Mouse (Mus musculus): ENCODE measurements around the gene Gm10837. TPM values are rescaled to one million over a fixed set of nuclear protein-coding genes. Genes with fewer than 3 reads are reported as not detected.
A peak's percentile ranks its signal among the peaks of the same experiment; 100 is the strongest.
"Not testable (repeated sequence)": the region's sequence is repeated elsewhere in the genome, so short reads cannot be mapped to it uniquely, and the experiment has no call there.

Gene Gm10837
- polyA plus RNA-seq, 1 experiment from 2014 or later: not detected

GRCm38 (mm10) chr14:122460226-122460625 is 30.2 kb upstream of the Gm10837 start:
- H3K4me2 ChIP-seq (ENCODE audit: low read depth, low read length): no peak overlapping the region
- peaks cover 12% of the 10 kb centered on the region for H3K4me1 ChIP-seq (ENCODE audit: insufficient read depth)
- ATAC-seq: no peak
- no peak for DNase-seq
- no peaks in the 10 kb centered on the region for H3K36me3 ChIP-seq (replicated peaks; ENCODE audit: insufficient read depth, low read length)
- H3K9ac ChIP-seq (replicated peaks): no peak overlapping the region
- H3K4me3 ChIP-seq (ENCODE audit: low read depth, low read length): no peak overlapping the region
- peaks cover 56% of the 10 kb centered on the region for H3K27me3 ChIP-seq (ENCODE audit: insufficient read depth, low read length)
- no peak overlapping the region for H3K27ac ChIP-seq (ENCODE audit: low read depth)
- TF ChIP-seq EP300 (IDR thresholded peaks at IDR 0.05; ENCODE audit: low read depth): no peak
- TF ChIP-seq CTCF (IDR thresholded peaks at IDR 0.05; ENCODE audit: low read depth): no peak
- H3K9me3 ChIP-seq (ENCODE audit: low read length): no peaks in the 10 kb centered on the region
- 56% methylated on average over 5 of the region's 5 CpGs for WGBS (ENCODE audit: insufficient replicate concordance)

DNA sequence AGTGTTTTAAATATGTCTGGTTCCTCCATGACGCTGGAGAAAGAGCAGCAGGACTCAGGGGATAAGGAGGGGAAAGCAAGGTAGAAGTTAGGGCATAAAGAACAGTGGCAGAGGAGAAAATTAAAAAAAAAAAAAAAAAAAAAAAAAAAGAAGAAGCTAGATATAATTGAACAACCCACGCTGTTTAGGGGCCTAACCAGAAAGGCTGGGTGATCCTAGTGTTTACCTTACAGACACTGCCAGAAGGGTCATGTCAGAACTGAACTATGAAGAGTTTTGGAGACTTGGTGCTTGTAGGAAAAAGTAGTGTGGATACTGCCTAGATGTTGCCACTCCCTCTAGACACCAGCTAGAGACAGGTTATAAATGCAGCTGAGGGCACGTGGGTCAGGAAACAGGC is 28.9 kb upstream of the Gm10837 start:
- Histone ChIP-seq H3K4me1 (ENCODE audit: insufficient read depth) (peaks cover 12% of the 10 kb centered on the region), H3K9ac (replicated peaks) (no peak overlapping the region), H3K4me2 (ENCODE audit: low read depth, low read length) (no peak overlapping the region), H3K36me3 (replicated peaks; ENCODE audit: insufficient read depth, low read length) (no peaks in the 10 kb centered on the region), H3K4me3 (ENCODE audit: low read depth, low read length) (no peak overlapping the region), H3K27me3 (ENCODE audit: insufficient read depth, low read length) (peaks cover 59% of the 10 kb centered on the region), H3K27ac (ENCODE audit: low read depth) (no peak overlapping the region), H3K9me3 (ENCODE audit: low read length) (no peaks in the 10 kb centered on the region)
- WGBS (ENCODE audit: insufficient replicate concordance): 51% methylated on average over 3 of the region's 3 CpGs
- no peak for ATAC-seq
- no peak for DNase-seq
- TF ChIP-seq CTCF (IDR thresholded peaks at IDR 0.05; ENCODE audit: low read depth): no peak
- no peak for TF ChIP-seq EP300 (IDR thresholded peaks at IDR 0.05; ENCODE audit: low read depth)

- Histone ChIP-seq H3K27me3 (ENCODE audit: insufficient read depth, low read length) (peaks cover 63% of the 10 kb centered on the region), H3K9ac (replicated peaks) (no peak overlapping the region), H3K4me2 (ENCODE audit: low read depth, low read length) (no peak overlapping the region), H3K4me1 (ENCODE audit: insufficient read depth) (peaks cover 12% of the 10 kb centered on the region), H3K4me3 (ENCODE audit: low read depth, low read length) (no peak overlapping the region), H3K9me3 (ENCODE audit: low read length) (no peaks in the 10 kb centered on the region), H3K36me3 (replicated peaks; ENCODE audit: insufficient read depth, low read length) (no peaks in the 10 kb centered on the region), H3K27ac (ENCODE audit: low read depth) (no peak overlapping the region)
- DNase-seq (no peak), ATAC-seq (no peak)
- TF ChIP-seq EP300 (IDR thresholded peaks at IDR 0.05; ENCODE audit: low read depth) (no peak), CTCF (IDR thresholded peaks at IDR 0.05; ENCODE audit: low read depth) (no peak)
- 39% methylated on average over 9 of the region's 9 CpGs for WGBS (ENCODE audit: insufficient replicate concordance)
Observed at GRCm38 (mm10) chr14:122461966-122462365, 28.4 kb upstream of the Gm10837 start.

DNA sequence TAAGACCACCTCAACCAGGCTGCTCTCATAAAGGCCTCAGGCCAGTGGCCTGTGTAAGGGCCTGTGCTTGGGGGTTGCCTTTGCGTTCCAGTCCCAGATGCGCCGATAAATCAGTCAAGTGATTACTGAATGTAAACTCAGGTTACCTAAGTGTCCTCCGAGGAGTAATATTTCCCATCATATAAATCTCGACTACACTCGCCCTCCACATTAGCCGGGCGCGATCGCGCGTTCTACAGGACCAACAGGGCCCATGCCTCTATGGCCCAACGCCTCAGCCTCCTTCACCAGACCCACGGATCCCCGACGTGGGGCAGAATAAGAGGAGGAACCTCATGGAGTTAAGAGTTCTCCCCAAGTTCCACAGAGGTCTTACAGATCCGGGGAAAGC is 27.7 kb upstream of the Gm10837 start:
- no peak for TF ChIP-seq CTCF (IDR thresholded peaks at IDR 0.05; ENCODE audit: low read depth)
- no peak for TF ChIP-seq EP300 (IDR thresholded peaks at IDR 0.05; ENCODE audit: low read depth)
- Histone ChIP-seq H3K36me3 (replicated peaks; ENCODE audit: insufficient read depth, low read length) (no peaks in the 10 kb centered on the region), H3K4me3 (ENCODE audit: low read depth, low read length) (no peak overlapping the region), H3K4me2 (ENCODE audit: low read depth, low read length) (no peak overlapping the region), H3K9ac (replicated peaks) (no peak overlapping the region), H3K9me3 (ENCODE audit: low read length) (no peaks in the 10 kb centered on the region), H3K27ac (ENCODE audit: low read depth) (no peak overlapping the region), H3K27me3 (ENCODE audit: insufficient read depth, low read length) (peaks cover 70% of the 10 kb centered on the region), H3K4me1 (ENCODE audit: insufficient read depth) (peaks cover 12% of the 10 kb centered on the region)
- no peak for DNase-seq
- WGBS (ENCODE audit: insufficient replicate concordance): 26% methylated on average over 17 of the region's 17 CpGs
- no peak for ATAC-seq

- peaks cover 12% of the 10 kb centered on the region for H3K4me1 ChIP-seq (ENCODE audit: insufficient read depth)
- no peaks in the 10 kb centered on the region for H3K9me3 ChIP-seq (ENCODE audit: low read length)
- H3K9ac ChIP-seq (replicated peaks): no peak overlapping the region
- ATAC-seq (no peak), DNase-seq (peak; percentile 15)
- no peaks in the 10 kb centered on the region for H3K36me3 ChIP-seq (replicated peaks; ENCODE audit: insufficient read depth, low read length)
- H3K4me2 ChIP-seq (ENCODE audit: low read depth, low read length): peak overlapping the region; percentile 76
- 2% methylated on average over 40 of the region's 40 CpGs for WGBS (ENCODE audit: insufficient replicate concordance)
- H3K27ac ChIP-seq (ENCODE audit: low read depth): no peak overlapping the region
- peaks cover 75% of the 10 kb centered on the region for H3K27me3 ChIP-seq (ENCODE audit: insufficient read depth, low read length)
- TF ChIP-seq CTCF (IDR thresholded peaks at IDR 0.05; ENCODE audit: low read depth): no peak
- no peak for TF ChIP-seq EP300 (IDR thresholded peaks at IDR 0.05; ENCODE audit: low read depth)
- H3K4me3 ChIP-seq (ENCODE audit: low read depth, low read length): peak overlapping the region; percentile 53
Observed at GRCm38 (mm10) chr14:122463080-122463691, 27.2 kb upstream of the Gm10837 start.

DNA sequence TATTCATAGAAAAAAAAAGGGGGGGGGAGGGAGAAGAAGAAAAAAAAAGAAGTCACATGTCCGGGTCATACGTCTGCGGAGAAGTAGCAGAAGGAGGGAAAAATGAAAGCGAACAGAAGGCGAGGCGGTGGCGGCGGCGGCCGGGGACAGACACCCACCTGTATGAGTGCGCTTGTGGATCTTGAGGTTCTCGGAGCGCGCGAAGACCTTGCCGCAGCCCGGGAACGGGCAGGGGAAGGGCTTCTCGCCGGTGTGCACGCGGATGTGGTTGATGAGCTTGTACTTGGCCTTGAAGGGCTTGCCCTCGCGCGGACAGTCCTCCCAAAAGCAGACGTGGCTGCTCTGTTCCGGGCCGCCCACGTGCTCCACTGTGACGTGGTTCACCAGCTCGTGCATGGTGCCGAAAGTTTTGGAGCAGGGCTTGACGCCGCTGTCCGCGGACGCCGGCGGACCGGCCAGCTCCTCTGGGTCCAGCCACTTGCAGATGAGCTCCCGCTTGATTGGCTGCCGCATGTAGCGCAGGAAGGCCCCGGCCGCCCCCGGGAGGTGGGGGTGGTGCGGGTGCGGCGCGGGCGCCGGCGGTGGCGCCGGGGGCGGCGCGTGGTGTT is 26.5 kb upstream of the Gm10837 start:
- H3K36me3 ChIP-seq (replicated peaks; ENCODE audit: insufficient read depth, low read length); DNase-seq; H3K9me3 ChIP-seq (ENCODE audit: low read length); H3K9ac ChIP-seq (replicated peaks); H3K27ac ChIP-seq (ENCODE audit: low read depth): not testable (repeated sequence)
- under 1% methylated on average over 51 of the region's 58 CpGs for WGBS (ENCODE audit: insufficient replicate concordance)
- ATAC-seq: peak; percentile 70
- Histone ChIP-seq H3K4me1 (ENCODE audit: insufficient read depth) (peaks cover 12% of the 10 kb centered on the region), H3K27me3 (ENCODE audit: insufficient read depth, low read length) (peaks cover 82% of the 10 kb centered on the region), H3K4me3 (ENCODE audit: low read depth, low read length) (peak overlapping the region; percentile 53), H3K4me2 (ENCODE audit: low read depth, low read length) (peak overlapping the region; percentile 76)

All from liver, postnatal 0 days (tissue).